Mouse (Mus musculus) adrenal gland, adult 18-20 months (tissue): ENCODE measurements around the gene Ly6g6f. TPM values are rescaled to one million over a fixed set of nuclear protein-coding genes. Genes with fewer than 3 reads are reported as not detected.

Source experiments
- DNase-seq, 2 experiments: peaks; one replicate each; pipeline ENCODE4 v3.0.0; 2021 to 2022; ENCODE audit warnings: low spot score in 2 of 2
- total RNA-seq, 2 experiments: library from RNA; stranded (reverse); gene quantifications; 1 replicate in 1 of 2; 2 replicates in 1 of 2; pipeline ENCODE4 v1.2.3; 2021

The Ly6g6f gene
- total RNA-seq, 2 experiments from 2014 or later: not detected

DNA sequence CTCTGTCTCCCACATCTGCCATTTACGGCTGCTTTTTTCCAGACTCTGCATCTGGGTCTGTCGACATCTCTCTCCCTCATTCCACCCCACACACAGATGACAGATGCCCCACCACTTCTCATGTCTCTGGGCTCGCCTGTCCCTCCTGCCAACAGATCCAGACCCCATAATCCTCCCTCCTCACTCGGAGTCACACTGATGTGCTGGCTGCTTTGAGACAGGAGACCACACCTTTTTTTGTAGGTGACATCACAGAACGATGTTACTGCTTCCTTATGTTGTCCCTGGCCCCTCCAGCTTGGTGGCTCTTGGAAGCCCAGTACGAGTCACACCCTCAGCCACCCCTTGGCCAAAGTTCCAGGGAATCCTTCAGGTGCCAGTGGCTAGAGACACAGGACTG, 5.2 kb downstream of the Ly6g6f start:
- no peak for DNase-seq

DNA sequence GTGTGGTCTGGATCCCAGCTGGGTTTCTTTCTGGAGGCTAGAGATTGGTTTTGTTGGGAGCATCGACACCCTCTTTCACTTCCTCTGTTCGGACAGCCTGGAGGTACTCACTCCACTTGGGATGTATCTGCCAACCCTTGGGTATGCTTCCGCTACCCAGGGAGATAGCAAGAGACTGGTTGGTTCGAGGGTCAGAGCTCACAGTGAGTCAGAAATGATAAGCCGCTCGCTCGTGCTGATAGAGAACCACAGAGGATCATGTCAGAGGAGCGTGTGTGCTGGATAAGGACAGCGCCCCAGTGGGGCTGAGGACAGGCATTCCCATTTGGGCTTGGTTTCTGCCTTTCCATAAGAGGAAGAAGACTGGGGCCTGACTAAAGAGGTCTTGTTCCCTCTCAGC, 5.6 kb downstream of the Ly6g6f start:
- DNase-seq: no peak

DNA sequence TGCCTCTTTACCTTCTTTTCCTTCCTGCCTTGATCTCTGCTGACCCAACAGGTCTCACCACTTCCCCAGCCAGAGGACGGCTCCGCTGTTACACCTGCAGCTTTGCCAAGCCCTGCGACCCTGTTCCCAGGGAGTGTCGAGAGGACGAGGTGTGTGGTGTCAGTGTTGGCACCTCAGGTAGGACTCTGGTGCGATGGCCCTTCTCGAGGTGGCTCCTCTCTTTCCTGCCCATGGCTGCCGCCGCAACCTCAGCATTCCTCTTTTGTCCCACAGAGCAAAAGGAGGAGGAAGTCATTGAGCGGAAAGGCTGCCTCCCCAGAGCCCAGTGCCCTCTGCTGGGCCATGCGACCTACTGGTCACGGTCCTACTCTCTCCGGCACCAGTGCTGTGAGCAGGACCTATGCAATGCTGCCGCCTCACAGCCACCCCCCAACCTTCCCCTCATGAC, 7.6 kb downstream of the Ly6g6f start, which contains the start of gene Ly6g6d:
Gene Ly6g6d (minus strand): TSS at position 280 of the 448 bp plus-strand sequence.
- DNase-seq: no peak

DNA sequence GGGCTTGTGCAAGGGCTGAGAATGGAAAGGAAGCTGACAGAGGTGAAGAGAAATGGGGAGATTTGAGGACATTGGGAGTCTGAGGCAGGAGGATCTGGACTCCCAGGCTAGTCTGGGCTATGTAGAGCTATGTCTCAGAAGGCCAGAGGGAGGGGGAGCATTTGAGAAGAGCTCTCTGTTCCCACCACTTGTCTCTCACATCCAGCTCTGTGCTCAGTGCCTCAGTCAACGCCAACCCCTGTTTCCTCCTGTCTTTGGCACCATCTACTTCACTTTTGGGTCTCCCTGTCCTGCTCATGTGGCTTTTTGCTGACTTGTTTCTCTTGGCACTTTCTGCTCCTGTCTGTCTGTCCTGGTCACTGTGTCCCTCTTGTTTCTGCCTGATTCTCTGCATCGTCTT, 8.1 kb downstream of the Ly6g6f start:
- no peak for DNase-seq

DNA sequence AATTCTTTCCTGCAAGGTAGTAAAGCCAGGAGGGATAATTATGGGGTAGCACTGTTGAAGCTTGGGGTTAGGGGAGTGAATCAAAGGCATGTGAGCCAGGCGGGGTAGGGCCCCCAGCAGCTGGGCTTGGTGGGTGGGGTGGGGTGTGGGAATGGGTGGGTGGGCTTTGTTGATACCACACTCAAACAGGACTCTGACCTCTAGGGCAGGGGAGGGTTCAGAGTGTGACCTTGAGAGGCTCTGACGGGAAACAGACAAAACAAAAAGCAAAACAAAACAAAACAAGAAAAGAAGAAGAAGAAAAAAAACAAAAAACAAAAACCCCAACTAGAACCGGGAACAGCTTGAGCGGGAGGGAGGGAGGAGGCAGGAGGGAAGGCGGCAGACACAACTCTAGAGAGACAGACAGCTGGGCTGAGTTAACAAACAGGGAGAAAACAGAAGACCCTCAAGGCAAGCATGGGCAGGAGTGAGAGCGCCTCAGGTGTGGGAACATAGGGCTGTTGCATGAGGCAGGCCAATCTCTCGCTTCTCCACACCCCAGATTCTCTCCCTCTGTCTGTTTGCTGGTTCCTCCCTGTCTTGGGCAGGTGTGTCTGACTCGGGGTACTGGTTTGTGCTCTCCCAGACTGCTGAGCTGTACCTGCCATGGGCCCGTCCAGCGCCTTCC, 8.8 kb downstream of the Ly6g6f start, which contains the start of gene Ly6g6e:
Gene Ly6g6e (plus strand): TSS at position 396 of the 670 bp plus-strand sequence.
- no peak for DNase-seq

DNA sequence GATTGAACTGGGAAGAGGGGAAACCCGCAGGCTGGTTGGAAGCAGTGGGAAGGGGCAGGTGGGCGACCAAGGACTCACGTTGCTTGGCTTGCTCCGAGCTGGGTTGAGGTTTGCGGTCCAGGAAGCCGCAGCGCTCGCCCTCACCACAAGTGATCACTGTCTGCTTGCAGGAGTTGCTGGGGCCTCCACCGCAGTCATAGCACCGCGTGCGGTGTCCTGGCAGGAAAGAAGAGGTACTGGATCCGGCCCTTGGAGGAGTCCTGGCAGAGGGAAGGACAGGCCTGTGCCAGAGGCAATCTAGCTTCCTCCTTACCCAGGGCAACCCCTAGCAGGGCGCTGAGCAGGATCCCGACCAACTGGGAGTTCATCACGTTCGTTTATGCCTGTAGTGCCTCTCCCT, 11.3 kb downstream of the Ly6g6f start:
- DNase-seq: no peak

DNA sequence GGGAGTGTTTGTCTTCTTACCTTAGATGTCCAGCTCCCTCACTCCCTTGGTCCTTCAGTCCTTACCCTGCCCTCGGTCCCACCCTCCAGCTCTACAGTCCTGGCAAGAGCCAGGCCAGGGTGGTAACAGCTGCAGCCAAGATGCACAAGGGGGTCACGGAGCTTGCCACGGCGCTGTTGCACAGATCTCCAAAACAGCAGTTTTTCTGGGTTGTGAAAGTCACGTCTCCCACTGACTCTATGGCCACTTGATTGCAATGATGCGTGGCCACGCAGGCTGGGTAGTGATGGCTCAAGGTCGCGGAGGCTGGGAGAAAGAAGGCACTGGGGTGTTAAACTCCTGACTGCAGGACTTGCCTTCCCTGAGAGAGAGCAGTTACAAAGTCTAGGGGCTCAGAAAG, 14.0 kb downstream of the Ly6g6f start:
- no peak for DNase-seq

DNA sequence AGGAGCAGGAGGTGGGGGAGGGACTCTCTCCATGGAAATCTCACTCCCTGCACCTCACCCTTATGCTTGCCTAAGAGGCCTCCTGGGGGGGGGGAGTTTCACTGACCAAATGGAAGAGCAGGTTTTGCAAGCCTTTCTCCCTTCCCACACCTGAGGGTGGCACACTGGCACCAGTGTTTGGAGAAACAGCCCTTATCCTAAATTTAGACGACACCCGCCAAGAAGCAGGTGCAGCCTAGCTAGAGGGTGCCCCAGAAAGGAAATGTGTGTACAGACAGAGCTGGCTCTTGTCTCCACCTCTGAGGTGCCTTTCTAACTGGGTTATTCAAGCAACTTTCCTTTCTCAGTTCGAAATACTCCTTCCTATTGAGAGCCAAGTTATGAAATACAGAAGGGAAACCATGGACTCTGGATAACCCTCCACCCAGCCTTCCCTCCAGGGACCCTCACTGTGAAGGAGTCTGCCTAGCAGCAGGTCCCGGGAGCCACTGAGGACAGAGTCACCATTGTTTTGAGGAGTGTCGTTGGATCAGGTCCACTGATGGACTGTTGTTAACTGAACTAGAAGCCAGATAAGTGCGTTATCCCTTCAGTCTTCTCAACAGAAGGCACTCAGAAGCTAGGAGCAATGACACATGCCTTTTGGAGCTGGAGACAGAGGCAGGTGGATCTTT, 14.7 kb downstream of the Ly6g6f start:
- no peak for DNase-seq

DNA sequence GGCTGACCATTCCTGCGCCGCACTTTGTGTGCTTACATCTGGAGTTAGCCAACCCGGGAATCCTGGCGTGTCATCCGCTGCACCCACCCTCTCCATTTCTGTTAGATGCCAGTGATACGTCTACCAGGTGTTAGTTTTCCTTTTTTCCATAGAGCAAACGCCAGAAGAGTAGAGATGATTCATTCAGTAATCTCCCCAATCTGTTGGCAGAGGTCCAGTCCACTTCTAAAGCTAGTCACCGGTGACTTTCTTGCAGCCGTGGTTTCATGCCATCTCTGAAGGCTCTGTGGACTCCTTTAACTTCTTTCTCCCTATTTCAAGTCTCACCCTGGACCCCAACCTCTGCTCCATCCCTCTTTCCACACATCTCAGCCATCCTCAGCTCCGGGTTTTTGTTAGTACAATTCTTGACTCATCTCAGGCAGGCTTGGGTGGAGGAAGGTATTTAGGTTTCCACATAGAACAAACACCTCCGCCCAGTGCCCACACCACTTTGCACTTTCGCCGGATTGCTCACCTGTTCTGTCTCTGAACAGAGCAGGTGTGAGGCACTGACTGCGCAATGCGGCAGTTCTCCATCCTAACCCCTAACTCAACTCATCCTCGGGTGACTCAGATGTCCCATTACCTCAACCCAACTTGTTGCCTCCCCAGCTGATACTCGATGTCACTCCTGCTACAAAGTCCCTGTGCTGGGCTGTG, 17.0 kb downstream of the Ly6g6f start:
- no peak for DNase-seq

DNA sequence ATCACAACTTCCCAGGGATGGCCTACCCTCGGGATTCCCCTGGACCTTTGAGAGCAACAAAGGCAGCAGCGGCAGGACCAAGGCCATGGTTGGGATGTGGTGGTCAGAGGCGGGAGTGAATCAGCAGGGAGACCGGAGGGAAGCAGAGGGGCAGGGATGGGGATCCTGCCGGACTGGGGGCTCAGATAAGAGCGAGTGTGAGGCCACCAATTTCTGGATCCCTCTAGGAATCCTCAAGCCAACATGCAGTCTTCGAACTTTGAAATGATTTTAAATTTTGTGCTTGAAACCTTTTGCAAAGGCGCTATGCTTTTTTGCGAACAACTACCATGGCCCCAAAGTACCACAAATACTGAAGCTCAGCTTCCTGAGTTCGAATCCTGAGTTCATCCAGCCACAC, 19.3 kb downstream of the Ly6g6f start, which contains the start of gene Mpig6b:
Gene Mpig6b (minus strand): TSS at position 101 of the 400 bp plus-strand sequence.
- DNase-seq: no peak

DNA sequence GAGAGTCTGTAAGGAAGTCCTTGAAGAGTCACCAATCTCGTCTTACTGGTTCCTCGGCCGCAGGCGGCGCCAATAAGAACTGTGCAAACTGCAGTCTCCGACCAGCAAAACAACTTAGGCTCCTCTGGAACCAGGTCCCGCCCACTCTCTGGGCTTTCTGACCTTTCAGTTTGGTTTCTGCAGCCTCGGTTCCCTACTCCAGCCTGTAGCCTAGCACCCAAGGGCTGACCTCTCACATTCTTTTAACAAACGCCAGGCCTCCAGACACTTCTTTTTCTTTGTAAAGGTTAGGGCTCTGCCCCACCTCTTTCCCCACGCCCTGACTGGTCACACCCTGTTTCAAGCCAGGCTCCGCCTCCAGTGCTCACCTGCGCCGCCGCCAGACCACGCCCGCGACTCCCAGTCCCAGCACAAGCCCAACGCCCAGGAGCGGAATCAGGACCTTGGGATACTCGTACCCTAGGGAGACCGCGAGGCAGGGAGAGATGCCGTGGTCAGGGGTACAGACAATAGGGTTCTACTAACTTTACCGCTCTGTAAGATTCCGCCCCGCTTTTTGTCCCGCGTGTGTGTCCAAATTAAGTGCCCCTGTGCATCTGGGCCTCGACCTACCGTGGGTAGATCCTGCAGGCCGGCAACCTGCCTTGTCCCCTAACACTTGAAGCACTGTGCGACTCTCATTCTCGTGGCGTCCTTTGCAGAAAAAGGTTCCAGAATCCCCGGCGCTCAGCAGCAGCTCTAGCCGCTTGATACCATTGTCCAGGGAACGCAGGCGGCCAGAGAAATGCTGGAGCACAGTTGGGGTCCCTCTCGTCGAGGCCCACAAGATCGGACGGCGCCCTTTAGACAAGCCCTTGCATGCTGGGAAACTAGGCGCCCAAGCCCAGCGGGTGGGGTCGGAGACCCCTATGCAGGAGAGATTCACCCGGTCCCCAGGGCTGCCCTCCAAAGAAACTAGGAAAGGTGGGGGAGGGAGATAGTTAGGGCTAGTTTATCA, 20.2 kb downstream of the Ly6g6f start, which contains the start of gene Ly6g6c:
Gene Ly6g6c (plus strand): TSS at position 438 of the 997 bp plus-strand sequence.
- no peak for DNase-seq

DNA sequence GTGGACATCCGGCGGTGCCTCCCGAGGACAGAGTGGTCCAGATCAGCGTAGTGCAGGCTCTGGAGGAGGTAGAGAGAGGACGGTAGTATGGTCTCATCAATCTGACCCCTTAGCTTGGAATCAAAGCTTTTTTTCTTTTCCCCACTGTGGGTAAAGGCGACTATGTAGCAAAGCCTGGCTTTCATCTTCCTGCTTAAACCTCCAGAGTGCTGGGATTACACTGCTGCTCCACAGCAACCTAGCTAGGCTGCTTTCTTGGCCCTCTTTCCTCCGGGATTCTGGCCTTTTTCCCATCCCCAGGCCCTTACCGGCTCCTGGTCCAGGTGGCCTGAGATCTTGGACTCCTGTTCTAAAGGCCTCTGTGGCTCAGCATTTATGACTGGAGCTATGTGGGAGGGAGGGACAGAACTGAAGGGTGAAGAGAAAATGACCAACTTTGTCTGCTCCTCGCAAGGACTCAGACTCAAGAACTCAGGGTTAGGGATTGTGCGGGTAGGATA, 21.0 kb downstream of the Ly6g6f start:
- no peak for DNase-seq

DNA sequence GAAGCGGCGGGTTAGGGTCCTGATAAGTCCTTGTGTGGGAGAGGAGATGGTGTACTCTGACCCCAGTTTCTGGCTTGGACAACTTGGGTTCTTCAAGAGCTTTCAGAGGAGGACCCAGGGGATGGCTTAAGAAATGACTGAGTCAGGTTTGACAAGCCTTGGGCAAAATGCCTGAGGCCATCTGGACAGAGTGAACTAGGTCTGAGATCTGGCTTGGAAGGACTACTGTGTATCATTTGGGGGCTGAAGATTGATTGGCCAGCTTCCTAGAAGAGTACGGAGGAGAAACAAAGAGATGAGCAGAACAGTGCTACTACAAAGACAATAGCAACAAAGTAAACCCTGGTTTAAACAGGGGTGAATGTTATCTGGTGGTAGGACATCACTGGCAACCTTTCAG, 21.9 kb downstream of the Ly6g6f start:
- DNase-seq: no peak

DNA sequence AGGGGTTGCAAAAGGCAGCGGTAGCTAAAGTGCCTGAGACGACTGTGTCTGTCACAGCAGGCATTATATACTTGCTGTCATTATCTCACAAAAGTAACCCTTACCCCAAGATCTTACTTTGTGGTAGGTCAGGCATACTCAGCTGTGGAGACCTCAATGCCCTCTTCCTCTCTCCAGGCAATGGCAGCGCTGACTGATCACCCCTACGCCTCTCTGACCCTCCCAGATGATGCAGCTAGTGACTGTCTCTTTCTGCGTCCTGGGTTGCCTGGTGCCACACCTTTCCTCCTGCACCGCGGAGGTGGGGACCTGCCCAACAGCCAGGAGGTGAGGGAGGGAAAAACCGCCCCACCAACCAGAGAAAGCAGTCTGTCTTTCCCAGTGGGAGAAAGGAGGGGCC, 24.1 kb downstream of the Ly6g6f start:
- no peak for DNase-seq

DNA sequence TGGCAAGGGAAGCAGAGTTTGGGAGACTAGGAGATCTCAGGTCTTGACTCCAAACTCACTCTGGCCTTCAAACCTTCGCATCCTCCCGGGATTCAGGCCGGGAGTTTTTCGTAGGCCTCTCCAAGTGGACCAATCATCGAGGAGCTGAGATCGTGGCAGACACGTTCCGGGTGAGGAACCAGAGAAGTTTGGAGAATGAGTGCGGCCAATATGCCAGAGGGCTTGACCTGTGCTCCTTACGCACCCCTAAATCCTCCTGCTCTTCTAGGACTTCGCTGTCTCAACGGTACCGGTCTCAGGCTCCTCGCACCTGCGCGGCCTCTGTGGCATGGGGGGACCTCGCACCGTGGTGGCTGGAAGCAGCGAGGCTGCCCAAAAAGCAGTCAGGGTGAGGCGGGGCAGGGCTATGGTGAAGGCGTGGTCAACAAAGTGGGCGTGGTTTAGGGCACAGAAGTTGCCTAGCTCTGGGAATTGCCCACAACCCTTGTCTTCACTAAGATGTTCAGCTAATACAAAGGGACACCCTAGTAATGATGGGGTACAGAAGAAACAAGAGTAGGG, 24.6 kb downstream of the Ly6g6f start:
- no peak for DNase-seq

DNA sequence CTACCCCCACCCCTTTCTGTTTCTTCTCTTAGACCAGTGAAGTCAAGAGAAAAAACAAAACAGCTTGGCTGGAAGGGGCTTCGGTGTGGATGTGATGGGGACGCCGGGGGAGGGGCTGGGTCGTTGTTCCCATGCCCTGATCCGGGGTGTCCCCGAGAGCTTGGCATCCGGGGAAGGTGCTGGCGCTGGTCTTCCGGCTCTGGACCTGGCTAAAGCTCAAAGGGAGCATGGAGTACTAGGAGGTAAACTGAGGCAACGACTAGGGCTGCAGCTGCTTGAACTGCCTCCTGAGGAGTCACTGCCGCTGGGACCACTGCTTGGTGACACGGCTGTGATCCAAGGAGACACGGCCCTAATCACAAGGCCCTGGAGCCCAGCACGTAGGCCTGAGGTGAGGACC, 25.3 kb downstream of the Ly6g6f start:
- no peak for DNase-seq

DNA sequence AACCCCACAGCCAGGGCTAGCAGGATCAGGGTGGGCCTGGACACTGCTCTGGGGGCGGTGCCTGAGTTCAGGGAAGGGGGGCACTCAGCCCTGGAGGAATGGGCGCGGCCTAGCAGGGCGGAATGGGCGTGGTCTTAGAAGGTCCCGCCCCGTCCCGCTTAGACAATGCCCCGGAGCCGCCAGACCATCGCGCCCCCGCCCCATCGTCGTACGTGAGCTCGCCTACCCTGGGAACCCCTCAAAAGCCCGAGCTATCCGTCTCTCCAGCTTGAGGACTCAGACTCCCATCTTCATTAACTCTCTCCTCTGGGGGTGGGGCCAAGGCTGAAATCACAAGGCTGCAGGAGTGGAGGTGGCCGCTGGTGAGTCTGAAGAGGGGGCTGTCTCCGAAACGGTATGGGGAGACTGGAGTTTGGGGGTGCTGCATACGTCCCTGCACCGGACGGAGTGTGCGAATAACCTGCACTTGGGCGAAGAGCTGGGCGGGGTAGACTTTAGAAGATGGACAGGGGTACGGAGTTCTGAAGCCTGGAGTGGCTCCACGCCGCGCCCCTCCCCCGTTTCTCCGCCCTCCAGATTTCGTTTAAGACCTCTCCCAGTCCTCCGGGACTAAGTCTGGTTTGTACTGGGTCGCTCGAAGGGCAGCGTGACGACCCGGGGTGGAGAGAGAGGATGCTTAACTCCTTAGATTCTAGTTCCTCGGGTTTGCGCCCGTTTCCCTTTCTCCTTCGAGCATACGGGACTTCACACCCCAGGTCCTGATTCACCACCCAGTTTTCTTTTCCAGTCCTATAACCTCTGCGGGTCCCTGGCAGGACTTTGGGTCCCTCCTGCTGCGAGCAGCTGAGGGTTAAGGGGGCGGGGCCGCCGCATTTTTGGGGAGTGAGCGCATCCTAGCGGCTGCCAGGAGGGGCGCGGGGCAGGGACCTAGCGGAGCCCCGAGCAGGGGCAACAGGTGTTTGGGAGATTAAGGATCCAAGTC, 26.2 kb downstream of the Ly6g6f start, which contains the start of gene Ddah2:
Gene Ddah2 (plus strand): TSS at position 125 of the 982 bp plus-strand sequence.
- DNase-seq: peak; percentile 80 to 84

DNA sequence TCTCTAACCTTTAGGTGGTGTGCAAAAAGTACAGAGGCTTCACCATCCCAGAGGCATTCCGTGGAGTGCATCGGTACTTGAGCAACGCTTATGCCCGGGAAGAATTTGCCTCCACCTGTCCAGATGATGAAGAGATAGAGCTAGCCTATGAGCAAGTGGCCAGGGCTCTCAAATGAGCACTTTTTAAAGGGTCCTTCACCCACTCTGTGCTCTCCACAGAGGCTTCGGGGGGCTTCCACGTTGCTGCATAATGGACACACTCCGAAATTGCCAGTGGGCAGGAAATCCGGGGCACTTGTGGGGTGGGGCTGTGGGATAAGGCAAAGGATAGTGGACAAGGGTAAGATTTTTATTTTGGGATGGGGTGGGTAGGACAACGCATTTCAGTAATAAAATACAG, 27.1 kb downstream of the Ly6g6f start:
- DNase-seq: no peak

DNA sequence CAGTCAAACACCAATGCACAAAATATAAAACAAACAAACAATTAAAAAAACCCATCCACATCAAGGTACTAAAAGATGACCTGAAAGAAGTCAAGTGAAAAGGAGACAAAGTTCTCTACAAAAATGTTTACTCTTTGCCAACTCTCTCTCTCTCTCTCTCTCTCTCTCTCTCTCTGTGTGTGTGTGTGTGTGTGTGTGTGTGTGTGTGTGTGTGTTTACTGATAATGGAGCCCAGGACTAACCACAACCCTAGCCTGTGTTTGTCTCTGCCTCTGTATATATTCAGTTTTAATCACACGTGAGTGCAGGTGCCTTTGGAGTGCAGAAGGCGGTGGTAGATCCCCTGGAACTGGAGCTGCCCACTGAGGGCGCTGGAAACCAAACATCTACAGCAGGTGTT, 28.3 kb downstream of the Ly6g6f start:
- no peak for DNase-seq
